Mouse (Mus musculus) hindbrain, embryonic 16.5 days (tissue): ENCODE results near the gene Ddx20. TPM values are rescaled to one million over a fixed set of nuclear protein-coding genes. Genes with fewer than 3 reads are reported as not detected.

Experiments
- ATAC-seq: fragments of 200-750 bp; cut with Nextera tagmentation; 2 replicates; pipeline ENCODE4 v1.8.0; 2017; ENCODE audit warnings: moderate TSS enrichment, moderate library complexity
- H3K27ac ChIP-seq: fragments of 300-500 bp; sonication (generic); 2 replicates; pipeline ENCODE4 v1.5.1; 2014; ENCODE audit warnings: low read depth, mild to moderate bottlenecking, control low read depth, low read length, moderate library complexity
- H3K27me3 ChIP-seq: fragments of 300-500 bp; sonication (generic); replicated peaks from 2 replicates; pipeline ENCODE4 v1.6.1; 2014; ENCODE audit warnings: low read length; ENCODE audit not compliant: control insufficient read depth, insufficient read depth
- H3K36me3 ChIP-seq: fragments of 300-500 bp; sonication (generic); 2 replicates; pipeline ENCODE4 v1.6.1; 2014; ENCODE audit warnings: mild to moderate bottlenecking, low read length, moderate library complexity, mixed read lengths; ENCODE audit not compliant: control insufficient read depth, insufficient read depth
- H3K4me1 ChIP-seq: fragments of 300-500 bp; sonication (generic); 2 replicates; pipeline ENCODE4 v1.6.1; 2014; ENCODE audit warnings: low read depth, low read length; ENCODE audit not compliant: control insufficient read depth, insufficient read depth
- H3K4me2 ChIP-seq: fragments of 300-500 bp; sonication (generic); 2 replicates; pipeline ENCODE4 v1.6.1; 2014; ENCODE audit warnings: mild to moderate bottlenecking, low read length, control low read depth, moderate library complexity
- H3K4me3 ChIP-seq: fragments of 300-500 bp; sonication (generic); 2 replicates; pipeline ENCODE4 v1.5.1; 2014; ENCODE audit warnings: mild to moderate bottlenecking, low read length, control low read depth, moderate library complexity
- H3K9ac ChIP-seq: fragments of 300-500 bp; sonication (generic); 2 replicates; pipeline ENCODE4 v1.6.1; 2014; ENCODE audit warnings: low read depth, mild to moderate bottlenecking, control low read depth, low read length, moderate library complexity
- H3K9me3 ChIP-seq: fragments of 300-500 bp; sonication (generic); 2 replicates; pipeline ENCODE4 v1.6.1; 2014; ENCODE audit warnings: mild to moderate bottlenecking, low read length, moderate library complexity; ENCODE audit not compliant: control insufficient read depth
- WGBS: fragments of 180-500 bp; shearing (Covaris S2); extraction: QIAGEN DNeasy Blood & Tissue Kit; methylation state at CpG from one replicate; pipeline ENCODE4 v1.1.7; 2014; 5-methylcytosine and 5-hydroxymethylcytosine counted together
- polyA plus RNA-seq: library from polyadenylated mRNA; unstranded; fragments of >200 nt; fragmentation: Nextera tagmentation; extraction: Ambion mirVana; gene quantifications from 2 replicates; pipeline ENCODE4 v1.2.1, GENCODE M21; 2015

Gene Ddx20
- polyA plus RNA-seq, 1 experiment from 2014 or later: 19.4 TPM

DNA sequence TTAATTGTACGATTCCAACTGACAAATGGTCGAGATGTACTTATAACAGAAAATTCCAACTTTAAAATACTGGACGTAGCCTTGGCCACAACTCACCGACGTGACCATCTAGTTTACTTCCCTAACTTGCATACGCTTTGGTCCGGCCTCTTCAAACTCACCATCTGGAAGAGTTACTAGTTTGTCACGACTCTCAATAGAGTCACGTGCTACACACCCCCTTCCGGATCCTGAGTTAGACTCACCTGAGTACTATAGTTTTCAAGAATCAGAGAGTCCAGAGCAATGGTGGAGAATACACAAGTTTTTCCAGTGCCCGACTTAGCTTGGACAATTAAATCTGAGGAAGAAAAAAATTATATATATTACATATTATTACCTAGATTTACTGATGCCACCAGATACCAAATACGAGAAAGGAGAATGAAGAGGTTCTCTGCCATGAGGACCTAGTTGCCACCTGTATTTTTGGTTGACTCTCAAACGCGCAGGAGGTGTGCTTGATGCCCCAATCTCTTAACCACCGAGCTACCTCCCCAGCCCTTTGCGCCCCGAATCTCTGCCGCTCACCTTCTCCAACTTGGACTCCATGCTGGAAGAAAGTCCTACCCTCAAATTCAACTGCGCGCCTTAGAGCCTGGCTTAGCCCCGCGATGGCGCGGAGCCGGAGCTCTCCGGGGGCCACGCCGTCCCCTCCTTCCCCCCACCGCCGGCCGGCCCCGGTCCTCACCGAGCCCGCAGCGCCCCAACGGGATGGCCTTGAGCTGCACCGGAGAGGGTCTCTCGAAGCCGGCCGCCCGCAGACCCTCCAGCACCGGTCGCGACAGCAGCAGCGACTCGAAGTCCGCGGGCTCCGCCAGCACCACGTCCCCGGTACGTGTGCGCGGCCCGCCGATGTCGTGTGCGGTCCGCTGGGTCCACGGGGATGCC is 715 bp downstream of the Ddx20 start:
- Histone ChIP-seq H3K9ac (peak overlapping the region; percentile 92), H3K9me3 (no peaks in the 10 kb centered on the region), H3K36me3 (no peaks in the 10 kb centered on the region), H3K4me1 (peaks cover 7% of the 10 kb centered on the region), H3K27ac (peak overlapping the region; percentile 78), H3K27me3 (no peaks in the 10 kb centered on the region), H3K4me3 (peak overlapping the region; percentile 83), H3K4me2 (peak overlapping the region; percentile 63)
- ATAC-seq: peak; percentile 84; the same call in 1 of the 2 replicates
- 10% methylated on average over 60 of the region's 60 CpGs for WGBS

DNA sequence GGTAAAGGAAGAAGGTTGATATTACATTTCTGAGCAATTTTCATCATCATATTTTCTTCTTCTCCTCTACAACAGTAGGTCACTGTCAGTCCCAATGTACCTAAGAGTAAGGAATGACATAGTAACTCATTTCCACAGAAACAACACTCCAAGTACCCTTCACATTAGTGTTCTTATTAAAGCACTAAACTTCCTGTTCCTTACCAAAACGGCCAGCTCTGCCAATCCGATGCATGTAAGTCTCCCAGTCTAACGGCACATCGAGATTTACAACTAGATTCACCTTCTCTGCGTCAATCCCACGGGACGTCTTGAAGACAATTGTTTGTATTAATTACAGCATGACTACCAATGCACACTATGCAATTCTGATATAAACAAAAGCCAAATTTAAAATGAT is 7.0 kb downstream of the Ddx20 start:
- Histone ChIP-seq H3K27ac (no peak overlapping the region), H3K9me3 (no peaks in the 10 kb centered on the region), H3K4me3 (no peak overlapping the region), H3K4me2 (no peak overlapping the region), H3K27me3 (no peaks in the 10 kb centered on the region), H3K4me1 (no peaks in the 10 kb centered on the region), H3K36me3 (peaks cover 12% of the 10 kb centered on the region), H3K9ac (no peak overlapping the region)
- ATAC-seq: no peak
- WGBS: 89% methylated on average over 7 of the region's 7 CpGs

DNA sequence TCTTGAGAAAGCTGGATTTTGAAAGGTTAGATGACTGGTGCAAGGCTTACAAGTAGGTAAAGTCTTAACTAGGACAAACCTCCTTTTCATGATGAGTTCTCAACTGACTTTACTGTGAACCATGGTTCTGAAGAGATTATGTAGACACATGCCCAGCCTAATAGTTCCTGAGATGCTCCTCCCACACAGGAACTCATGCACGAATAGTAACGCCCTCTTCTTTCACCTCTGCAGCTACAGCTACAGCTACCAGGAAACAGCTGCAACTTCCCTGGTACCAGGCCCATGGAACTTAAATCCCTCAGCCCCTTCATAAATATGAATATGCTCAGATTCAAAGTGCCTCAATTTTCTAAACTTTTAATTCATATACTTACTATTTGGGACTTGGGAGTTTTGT is 11.4 kb downstream of the Ddx20 start:
- H3K9ac ChIP-seq: no peak overlapping the region
- H3K27ac ChIP-seq: no peak overlapping the region
- no peaks in the 10 kb centered on the region for H3K27me3 ChIP-seq
- H3K36me3 ChIP-seq: peaks cover 12% of the 10 kb centered on the region
- no peak for ATAC-seq
- H3K4me2 ChIP-seq: no peak overlapping the region
- no peaks in the 10 kb centered on the region for H3K9me3 ChIP-seq
- no peak overlapping the region for H3K4me3 ChIP-seq
- no peaks in the 10 kb centered on the region for H3K4me1 ChIP-seq
- WGBS: 43% methylated on average over 2 of the region's 2 CpGs

DNA sequence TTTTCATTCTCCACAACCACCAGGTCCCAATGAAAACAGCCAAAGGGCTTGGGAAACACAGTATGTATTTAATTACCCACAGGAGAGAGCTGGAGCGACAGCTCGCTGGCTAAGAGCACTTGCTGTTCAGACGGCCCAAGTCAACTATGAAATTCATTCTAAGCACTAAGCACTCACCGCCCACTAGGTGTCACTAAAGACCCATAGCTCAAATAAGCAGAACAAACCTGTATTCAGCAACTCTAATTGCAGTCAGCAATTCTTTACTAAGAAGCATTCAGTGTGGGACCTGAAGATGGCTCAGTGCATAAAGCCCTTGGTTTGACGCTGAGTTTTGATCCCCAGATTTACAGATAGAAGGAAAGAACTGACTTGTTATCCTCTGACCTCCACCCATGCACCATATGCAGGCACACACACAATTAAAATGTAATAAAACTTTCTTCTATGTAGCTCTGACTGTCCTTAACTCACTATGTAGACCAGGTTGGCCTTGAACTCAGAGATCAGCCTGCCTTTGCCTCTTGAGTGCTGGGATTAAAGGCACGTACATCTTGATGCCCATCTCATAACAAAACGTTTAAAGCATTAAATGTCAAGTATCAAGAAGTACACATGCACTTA is 12.7 kb downstream of the Ddx20 start:
- no peaks in the 10 kb centered on the region for H3K27me3 ChIP-seq
- H3K4me1 ChIP-seq: no peaks in the 10 kb centered on the region
- no peak overlapping the region for H3K4me3 ChIP-seq
- H3K4me2 ChIP-seq: no peak overlapping the region
- 19% methylated on average over 7 of the region's 7 CpGs for WGBS
- peak; percentile 91 for ATAC-seq
- H3K36me3 ChIP-seq: peaks cover 16% of the 10 kb centered on the region
- no peak overlapping the region for H3K27ac ChIP-seq
- no peak overlapping the region for H3K9ac ChIP-seq
- no peaks in the 10 kb centered on the region for H3K9me3 ChIP-seq

DNA sequence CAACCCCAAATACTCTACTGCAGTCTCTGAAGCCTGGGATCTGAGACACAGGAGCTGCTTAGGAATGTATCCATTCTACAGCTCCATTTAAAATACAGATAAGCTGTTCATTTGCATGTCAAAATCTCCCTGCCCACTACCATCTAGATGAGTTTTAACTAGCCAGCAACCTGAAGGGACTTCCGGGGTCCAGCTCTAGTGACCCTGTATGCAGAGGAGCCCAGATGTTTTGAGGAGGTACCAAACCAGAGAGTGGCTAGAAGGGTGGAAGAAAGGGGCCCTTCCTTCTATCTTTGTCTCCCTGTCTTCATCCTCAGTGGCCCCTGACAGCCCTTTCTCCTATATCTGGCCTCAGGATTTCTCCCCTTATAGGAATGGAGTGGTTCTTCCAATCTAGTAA is 16.6 kb downstream of the Ddx20 start:
- Histone ChIP-seq H3K36me3 (peaks cover 4% of the 10 kb centered on the region; the same call in 1 of the 2 replicates), H3K27me3 (no peaks in the 10 kb centered on the region), H3K4me1 (no peaks in the 10 kb centered on the region), H3K4me3 (no peak overlapping the region), H3K9ac (no peak overlapping the region), H3K9me3 (no peaks in the 10 kb centered on the region), H3K27ac (no peak overlapping the region), H3K4me2 (no peak overlapping the region)
- ATAC-seq: no peak
- 89% methylated on average over 1 of the region's 1 CpGs for WGBS

DNA sequence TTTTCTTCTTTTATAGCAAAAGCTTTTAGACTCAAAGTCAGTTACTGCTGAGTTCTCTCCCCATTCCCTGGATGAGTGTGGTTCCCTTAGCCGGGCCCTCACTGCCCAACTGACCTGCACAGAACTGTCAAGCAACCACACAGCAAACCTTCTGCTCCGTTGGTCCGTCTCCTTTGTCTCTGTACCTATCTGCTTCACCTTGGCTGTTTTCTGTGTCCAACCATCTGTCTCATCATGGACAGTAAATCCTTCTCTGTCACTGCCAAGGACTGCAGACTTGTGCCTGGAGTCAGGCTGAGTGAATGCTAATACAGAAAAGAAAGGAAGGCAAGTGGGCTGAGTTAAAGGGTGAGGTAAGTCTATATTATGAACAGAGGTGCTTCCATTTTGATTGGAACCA is 17.6 kb downstream of the Ddx20 start:
- WGBS: 89% methylated on average over 3 of the region's 3 CpGs
- Histone ChIP-seq H3K4me3 (no peak overlapping the region), H3K36me3 (peaks cover 4% of the 10 kb centered on the region), H3K27ac (no peak overlapping the region), H3K9ac (no peak overlapping the region), H3K4me2 (no peak overlapping the region), H3K9me3 (no peaks in the 10 kb centered on the region), H3K4me1 (no peaks in the 10 kb centered on the region), H3K27me3 (no peaks in the 10 kb centered on the region)
- no peak for ATAC-seq

DNA sequence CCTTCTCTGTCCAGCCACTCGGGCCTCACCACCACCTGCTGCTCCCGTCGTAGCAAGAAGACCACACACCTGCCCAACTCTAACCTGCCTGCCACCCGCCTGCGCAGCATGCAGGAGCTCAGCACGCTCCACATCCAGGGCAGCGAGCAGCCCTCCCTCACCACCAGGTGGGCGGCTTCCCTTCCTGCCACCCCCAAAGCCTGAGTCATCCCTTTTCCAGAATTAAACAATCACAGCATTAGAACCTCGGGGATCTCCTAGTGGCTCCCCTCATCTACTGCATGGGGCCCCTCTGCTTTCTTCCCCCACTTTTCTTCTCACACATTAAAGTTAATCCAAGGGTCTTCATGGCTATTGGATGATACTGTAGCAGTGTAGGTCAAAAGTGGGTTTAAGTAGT is 19.2 kb downstream of the Ddx20 start:
- 54% methylated on average over 9 of the region's 9 CpGs for whole genome bisulfite sequencing
- H3K4me1 ChIP-seq: no peaks in the 10 kb centered on the region
- peaks cover 4% of the 10 kb centered on the region for H3K36me3 ChIP-seq
- no peak overlapping the region for H3K4me2 ChIP-seq
- H3K9ac ChIP-seq: no peak overlapping the region
- no peak overlapping the region for H3K27ac ChIP-seq
- H3K9me3 ChIP-seq: no peaks in the 10 kb centered on the region
- H3K27me3 ChIP-seq: no peaks in the 10 kb centered on the region
- ATAC-seq: no peak
- no peak overlapping the region for H3K4me3 ChIP-seq

DNA sequence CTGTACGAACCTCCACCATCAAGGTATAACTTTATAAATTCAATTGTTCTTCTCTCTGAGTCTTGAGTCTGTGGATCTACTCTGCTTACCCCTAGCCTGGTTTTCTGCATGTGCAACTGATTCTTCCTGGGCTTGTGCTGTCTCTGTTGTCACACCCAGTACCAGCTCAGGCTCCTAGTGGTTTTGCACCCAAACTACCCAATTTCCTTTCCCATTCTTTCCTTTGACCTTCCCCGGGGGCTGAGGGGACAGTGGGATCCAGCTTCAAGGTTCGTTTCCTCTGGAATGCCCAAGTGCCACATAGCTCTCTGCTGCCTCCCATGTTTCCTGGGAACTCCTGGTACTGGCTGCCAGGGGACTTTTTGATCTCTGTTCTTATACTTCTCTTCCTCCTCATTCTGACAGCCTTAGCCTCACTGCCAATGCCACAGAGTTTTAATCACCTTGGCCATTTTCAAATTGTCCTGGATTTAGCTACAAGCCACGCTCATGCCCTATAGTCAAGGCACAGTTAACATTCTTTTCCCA is 20.3 kb downstream of the Ddx20 start:
- Histone ChIP-seq H3K9me3 (no peaks in the 10 kb centered on the region), H3K27ac (no peak overlapping the region), H3K27me3 (no peaks in the 10 kb centered on the region), H3K36me3 (peaks cover 4% of the 10 kb centered on the region), H3K4me2 (no peak overlapping the region), H3K4me1 (no peaks in the 10 kb centered on the region), H3K4me3 (no peak overlapping the region), H3K9ac (no peak overlapping the region)
- WGBS: 68% methylated on average over 4 of the region's 4 CpGs
- no peak for ATAC-seq

DNA sequence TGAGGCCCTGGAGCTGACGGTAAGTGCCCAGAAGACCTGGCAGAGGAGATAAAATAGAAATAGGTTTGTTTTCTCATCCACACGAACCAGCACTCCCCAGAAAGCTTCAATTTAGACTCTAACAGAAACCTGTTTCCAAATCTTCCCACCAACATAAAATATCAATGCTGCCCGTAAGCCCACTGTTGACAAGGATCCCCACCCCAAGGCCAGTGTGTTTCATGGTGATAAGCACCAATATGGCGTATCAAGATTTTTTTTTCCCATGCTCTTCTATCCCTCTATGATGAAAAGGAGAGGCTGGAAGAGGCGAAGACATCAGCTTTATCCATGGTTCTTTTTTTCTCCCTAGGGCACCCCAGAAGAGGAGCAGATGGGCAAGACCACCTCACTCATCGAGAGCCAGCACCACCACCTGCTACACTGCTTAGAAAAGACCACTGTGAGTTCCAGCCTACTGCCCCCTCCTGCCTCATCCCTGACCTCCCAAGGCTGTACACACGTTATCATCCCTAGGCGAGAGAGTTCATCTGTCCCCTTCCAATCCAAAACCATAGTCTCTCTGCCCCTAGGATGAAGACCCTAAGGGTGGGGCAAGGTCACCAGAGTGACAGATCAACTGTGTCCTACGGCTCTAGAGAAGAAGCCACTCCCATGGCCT is 22.1 kb downstream of the Ddx20 start:
- Histone ChIP-seq H3K27me3 (no peaks in the 10 kb centered on the region), H3K4me1 (no peaks in the 10 kb centered on the region), H3K4me3 (no peak overlapping the region), H3K9me3 (no peaks in the 10 kb centered on the region), H3K27ac (no peak overlapping the region), H3K4me2 (no peak overlapping the region), H3K36me3 (peaks cover 2% of the 10 kb centered on the region), H3K9ac (no peak overlapping the region)
- ATAC-seq: no peak
- 90% methylated on average over 9 of the region's 9 CpGs for WGBS
